Mouse (Mus musculus): ENCODE measurements around the gene Clk1.
"Not testable (repeated sequence)": the region's sequence is repeated elsewhere in the genome, so short reads cannot be mapped to it uniquely, and the experiment has no call there.

Gene Clk1

GRCm38 (mm10) chr1:58407321-58407720 is 16.5 kb downstream of the Clk1 start:
- DNase-seq (ENCODE audit: low spot score): no peak

- DNase-seq (ENCODE audit: low spot score): no peak
Measured at GRCm38 (mm10) chr1:58403745-58404144, 20.1 kb downstream of the Clk1 start.

- DNase-seq (ENCODE audit: low spot score): no peak
Measured at GRCm38 (mm10) chr1:58401396-58401795, 22.5 kb downstream of the Clk1 start.

- no peak for DNase-seq (ENCODE audit: low spot score)
Measured at GRCm38 (mm10) chr1:58397731-58398130, 26.1 kb downstream of the Clk1 start.

- DNase-seq (ENCODE audit: low spot score): no peak
Measured at GRCm38 (mm10) chr1:58396179-58396578, 27.7 kb downstream of the Clk1 start.

- no peak for DNase-seq (ENCODE audit: low spot score)
Measured at GRCm38 (mm10) chr1:58395341-58395740, 28.5 kb downstream of the Clk1 start.

- peak; percentile 42 for DNase-seq (ENCODE audit: low spot score)
Measured at GRCm38 (mm10) chr1:58393284-58394195, 30.3 kb downstream of the Clk1 start.

- DNase-seq (ENCODE audit: low spot score): peak; percentile 93
Measured at GRCm38 (mm10) chr1:58392652-58393283, 31.1 kb downstream of the Clk1 start, which contains the start of gene Bzw1. Gene Bzw1 (plus strand): TSS chr1:58392898.

- DNase-seq (ENCODE audit: low spot score): peak; percentile 73
Measured at GRCm38 (mm10) chr1:58392268-58392651, 31.6 kb downstream of the Clk1 start.

GRCm38 (mm10) chr1:58391421-58392267 is 32.2 kb downstream of the Clk1 start:
- no peak for DNase-seq (ENCODE audit: low spot score)

- no peak for DNase-seq (ENCODE audit: low spot score)
Measured at GRCm38 (mm10) chr1:58382586-58383281, 41.1 kb downstream of the Clk1 start.

- DNase-seq (ENCODE audit: low spot score): no peak
Measured at GRCm38 (mm10) chr1:58375574-58376147, 48.2 kb downstream of the Clk1 start.

- not testable (repeated sequence) for DNase-seq (ENCODE audit: low spot score)
Measured at GRCm38 (mm10) chr1:58374266-58374665, 49.6 kb downstream of the Clk1 start.

- DNase-seq (ENCODE audit: low spot score): no peak
Measured at GRCm38 (mm10) chr1:58369716-58370115, 54.1 kb downstream of the Clk1 start.

- no peak for DNase-seq (ENCODE audit: low spot score)
Measured at GRCm38 (mm10) chr1:58366737-58367471, 57.0 kb downstream of the Clk1 start.

GRCm38 (mm10) chr1:58365829-58366228 is 58.0 kb downstream of the Clk1 start:
- no peak for DNase-seq (ENCODE audit: low spot score)

- DNase-seq (ENCODE audit: low spot score): no peak
Measured at GRCm38 (mm10) chr1:58364551-58364950, 59.3 kb downstream of the Clk1 start.

GRCm38 (mm10) chr1:58362296-58362695 is 61.6 kb downstream of the Clk1 start:
- no peak for DNase-seq (ENCODE audit: low spot score)

Measured in embryo, embryonic 10.5 days (tissue).